In genomic region chr4:126978706-126979105, GRCm38 (mm10) we compare ENCODE assay signal across 27 mouse cellular contexts. TPM values are rescaled to one million over a fixed set of nuclear protein-coding genes. Genes with fewer than 3 reads are reported as not detected.
A peak's percentile ranks its signal among the peaks of the same experiment; 100 is the strongest.
DNase-seq lines count a peak whose midpoint lies in the region; ATAC-seq and TF ChIP-seq lines count a peak whose summit lies in the region.
"Had no signal": no experiment of that assay in that cellular context is flagged by ENCODE, and none has a peak within 500 bp of the region (broad histone marks: within the 10 kb centered on the region; RNA-seq: fewer than 3 reads in every experiment).

No protein-coding gene starts in this region.

- H3K36me3 ChIP-seq in intestine, postnatal 0 days (ENCODE audit: control insufficient read depth, insufficient read depth) = no peaks in the 10 kb centered on the region
- no peaks in the 10 kb centered on the region for H3K36me3 ChIP-seq in intestine, embryonic 16.5 days (ENCODE audit: control insufficient read depth, insufficient read depth, low read length)
- H3K36me3 ChIP-seq in midbrain, postnatal 0 days (ENCODE audit: insufficient read depth, low read length) = no peaks in the 10 kb centered on the region
- no peaks in the 10 kb centered on the region for H3K36me3 ChIP-seq in midbrain, embryonic 16.5 days (ENCODE audit: control insufficient read depth, insufficient read depth, low read length)
- H3K36me3 ChIP-seq: embryonic facial prominence, embryonic 13.5 days; heart, embryonic 13.5 days; hindbrain, embryonic 13.5 days; liver, embryonic 13.5 days; stomach, embryonic 15.5 days had no signal

- H3K4me1 ChIP-seq in intestine, postnatal 0 days (replicated peaks; ENCODE audit: control insufficient read depth, insufficient read depth, low read length) = no peaks in the 10 kb centered on the region
- H3K4me1 ChIP-seq in intestine, embryonic 16.5 days (ENCODE audit: control insufficient read depth, insufficient read depth, low read length) = no peaks in the 10 kb centered on the region
- H3K4me1 ChIP-seq in midbrain, postnatal 0 days (ENCODE audit: insufficient read depth, low read length) = no peaks in the 10 kb centered on the region
- H3K4me1 ChIP-seq in midbrain, embryonic 16.5 days (ENCODE audit: control insufficient read depth, insufficient read depth, low read length) = no peaks in the 10 kb centered on the region
- H3K4me1 ChIP-seq: embryonic facial prominence, embryonic 13.5 days; forebrain, embryonic 13.5 days; heart, embryonic 13.5 days; hindbrain, embryonic 13.5 days; stomach, embryonic 15.5 days had no signal

- peak; percentile 33; the same call in 1 of the 2 replicates for TF ChIP-seq CTCF in intestine, postnatal 0 days (IDR thresholded peaks at IDR 0.05; ENCODE audit: low read depth)
- TF ChIP-seq CTCF in midbrain, postnatal 0 days (IDR thresholded peaks at IDR 0.05) = 0 out of 2 replicates have a peak, but pooled peaks have one; percentile 26

- no peak for DNase-seq in midbrain, postnatal 0 days (ENCODE audit: low spot score)
- peak; percentile 59 for DNase-seq in R1 (ENCODE audit: low read depth, low spot score)
- DNase-seq in thymus, postnatal 0 days (ENCODE audit: low spot score) = no peak
- no peak for DNase-seq in testis, postnatal 14 days (ENCODE audit: low spot score)
- DNase-seq: adrenal gland, postnatal 10 days; cerebellum, adult 18-20 months; cerebellum, postnatal 25 days; gastrocnemius, postnatal 14 days; heart, adult 2 months; heart, postnatal 14 days; kidney, adult 8-10 months; kidney, postnatal 25 days; liver, embryonic 13.5 days; thymus, adult 2 months had no signal

- no peak overlapping the region for H3K27ac ChIP-seq in intestine, postnatal 0 days (ENCODE audit: low read depth, low read length)
- no peak overlapping the region for H3K27ac ChIP-seq in intestine, embryonic 16.5 days (ENCODE audit: low read length)
- H3K27ac ChIP-seq in midbrain, postnatal 0 days (ENCODE audit: low read depth, low read length) = no peak overlapping the region
- no peak overlapping the region for H3K27ac ChIP-seq in midbrain, embryonic 16.5 days (ENCODE audit: low read length)
- H3K27ac ChIP-seq: embryonic facial prominence, embryonic 13.5 days; forebrain, embryonic 13.5 days; heart, adult 2 months; heart, embryonic 13.5 days; hindbrain, embryonic 13.5 days; liver, embryonic 13.5 days; macrophage; stomach, embryonic 15.5 days had no signal

- no peaks in the 10 kb centered on the region for H3K9me3 ChIP-seq in intestine, postnatal 0 days (ENCODE audit: control insufficient read depth)
- H3K9me3 ChIP-seq in intestine, embryonic 16.5 days (ENCODE audit: control insufficient read depth, low read length) = no peaks in the 10 kb centered on the region
- H3K9me3 ChIP-seq in midbrain, postnatal 0 days (ENCODE audit: low read length) = no peaks in the 10 kb centered on the region
- no peaks in the 10 kb centered on the region for H3K9me3 ChIP-seq in midbrain, embryonic 16.5 days (replicated peaks; ENCODE audit: control insufficient read depth, low read length, poor library complexity, severe bottlenecking)
- H3K9me3 ChIP-seq: embryonic facial prominence, embryonic 13.5 days; forebrain, embryonic 13.5 days; hindbrain, embryonic 13.5 days; liver, embryonic 13.5 days; stomach, embryonic 15.5 days had no signal

- ATAC-seq in intestine, postnatal 0 days = no peak
- ATAC-seq in intestine, embryonic 16.5 days = no peak
- ATAC-seq in midbrain, postnatal 0 days (ENCODE audit: low FRiP score) = no peak
- no peak for ATAC-seq in midbrain, embryonic 16.5 days
- ATAC-seq: activated CD4-positive, CD25-positive, alpha-beta regulatory T cell, adult 4 months; forebrain, embryonic 13.5 days; inflammation-experienced regulatory T-cells, adult 6 months; Patski had no signal

- no peak overlapping the region for H3K4me3 ChIP-seq in intestine, postnatal 0 days (ENCODE audit: low read depth, low read length)
- no peak overlapping the region for H3K4me3 ChIP-seq in intestine, embryonic 16.5 days (ENCODE audit: low read length)
- no peak overlapping the region for H3K4me3 ChIP-seq in midbrain, postnatal 0 days (ENCODE audit: low read depth, low read length)
- no peak overlapping the region for H3K4me3 ChIP-seq in midbrain, embryonic 16.5 days (ENCODE audit: low read depth, low read length)
- H3K4me3 ChIP-seq: embryonic facial prominence, embryonic 13.5 days; forebrain, embryonic 13.5 days; heart, adult 2 months; heart, embryonic 13.5 days; hindbrain, embryonic 13.5 days; liver, embryonic 13.5 days; stomach, embryonic 15.5 days had no signal

- no peak overlapping the region for H3K9ac ChIP-seq in intestine, postnatal 0 days (ENCODE audit: low read depth, low read length)
- no peak overlapping the region for H3K9ac ChIP-seq in intestine, embryonic 16.5 days (ENCODE audit: low read depth, low read length)
- no peak overlapping the region for H3K9ac ChIP-seq in midbrain, postnatal 0 days (replicated peaks; ENCODE audit: low read length, poor library complexity, severe bottlenecking)
- no peak overlapping the region for H3K9ac ChIP-seq in midbrain, embryonic 16.5 days (ENCODE audit: low read depth, low read length)
- H3K9ac ChIP-seq: embryonic facial prominence, embryonic 13.5 days; forebrain, embryonic 13.5 days; heart, embryonic 13.5 days; hindbrain, embryonic 13.5 days; liver, embryonic 13.5 days; stomach, embryonic 15.5 days had no signal

- 78% methylated on average over 3 of the region's 3 CpGs for WGBS in intestine, postnatal 0 days
- 84% methylated on average over 3 of the region's 3 CpGs for WGBS in intestine, embryonic 16.5 days
- WGBS in midbrain, postnatal 0 days = 85% methylated on average over 3 of the region's 3 CpGs
- WGBS in midbrain, embryonic 16.5 days = 87% methylated on average over 3 of the region's 3 CpGs

- no peak overlapping the region for H3K4me2 ChIP-seq in intestine, postnatal 0 days (replicated peaks; ENCODE audit: low read depth)
- H3K4me2 ChIP-seq in intestine, embryonic 16.5 days (ENCODE audit: low read depth, low read length) = no peak overlapping the region
- H3K4me2 ChIP-seq in midbrain, postnatal 0 days (ENCODE audit: low read depth, low read length, poor library complexity, severe bottlenecking) = no peak overlapping the region
- H3K4me2 ChIP-seq in midbrain, embryonic 16.5 days (ENCODE audit: low read length) = no peak overlapping the region
- H3K4me2 ChIP-seq: embryonic facial prominence, embryonic 13.5 days; forebrain, embryonic 13.5 days; heart, embryonic 13.5 days; hindbrain, embryonic 13.5 days; liver, embryonic 13.5 days; midbrain, embryonic 11.5 days; stomach, embryonic 15.5 days had no signal

- no peaks in the 10 kb centered on the region for H3K27me3 ChIP-seq in intestine, postnatal 0 days (replicated peaks; ENCODE audit: control insufficient read depth, insufficient read depth, low read length)
- H3K27me3 ChIP-seq in intestine, embryonic 16.5 days (replicated peaks; ENCODE audit: control insufficient read depth, insufficient read depth, low read length) = no peaks in the 10 kb centered on the region
- no peaks in the 10 kb centered on the region for H3K27me3 ChIP-seq in midbrain, postnatal 0 days (ENCODE audit: insufficient read depth, low read length)
- no peaks in the 10 kb centered on the region for H3K27me3 ChIP-seq in midbrain, embryonic 16.5 days (ENCODE audit: control insufficient read depth, insufficient read depth, low read depth, low read length)
- H3K27me3 ChIP-seq: embryonic facial prominence, embryonic 13.5 days; forebrain, embryonic 13.5 days; heart, embryonic 13.5 days; hindbrain, embryonic 13.5 days; liver, embryonic 13.5 days; Patski; stomach, embryonic 15.5 days had no signal

RNA-seq across cellular contexts. Expression of gene Zmym4, which starts 10.8 kb away (rescaled TPM):
- polyA plus RNA-seq in intestine, postnatal 0 days (2015; fragmentation: Nextera tagmentation; extraction: Ambion mirVana) = 6.0 and 7.1 TPM in 2 replicates
- polyA plus RNA-seq in intestine, embryonic 16.5 days (2015; fragmentation: Nextera tagmentation; extraction: Ambion mirVana) = 10.1 and 10.7 TPM in 2 replicates
- total RNA-seq in midbrain, postnatal 0 days (2014; rRNA removed) = 56.0 and 68.5 TPM in 2 replicates
- polyA plus RNA-seq in midbrain, postnatal 0 days (2015; fragmentation: Nextera tagmentation; extraction: Ambion mirVana) = 17.3 and 22.3 TPM in 2 replicates
- polyA plus RNA-seq in midbrain, embryonic 16.5 days (2015; fragmentation: Nextera tagmentation; extraction: Ambion mirVana) = 27.8 and 28.5 TPM in 2 replicates
- 12.0 and 14.3 TPM in 2 replicates for polyA plus RNA-seq in thymus, postnatal 0 days (2015; fragmentation: Nextera tagmentation; extraction: Ambion mirVana)

RNA-seq across cellular contexts. Expression of gene Sfpq, which starts 42.4 kb away (rescaled TPM):
- polyA plus RNA-seq in intestine, postnatal 0 days (2015; fragmentation: Nextera tagmentation; extraction: Ambion mirVana) = 56.3 and 59.0 TPM in 2 replicates
- polyA plus RNA-seq in intestine, embryonic 16.5 days (2015; fragmentation: Nextera tagmentation; extraction: Ambion mirVana) = 39.7 and 42.1 TPM in 2 replicates
- 157 and 229 TPM in 2 replicates for total RNA-seq in midbrain, postnatal 0 days (2014; rRNA removed)
- polyA plus RNA-seq in midbrain, postnatal 0 days (2015; fragmentation: Nextera tagmentation; extraction: Ambion mirVana) = 47.5 and 63.2 TPM in 2 replicates
- 56.4 and 63.4 TPM in 2 replicates for polyA plus RNA-seq in midbrain, embryonic 16.5 days (2015; fragmentation: Nextera tagmentation; extraction: Ambion mirVana)
- polyA plus RNA-seq in thymus, postnatal 0 days (2015; fragmentation: Nextera tagmentation; extraction: Ambion mirVana) = 112 and 127 TPM in 2 replicates
